Comparison of ENCODE assay signal across 7 mouse cellular contexts in genomic region chr6:117752338-117752737, GRCm38 (mm10).
DNase-seq lines count a peak whose midpoint lies in the region; ATAC-seq and TF ChIP-seq lines count a peak whose summit lies in the region.
"Not testable (repeated sequence)": the region's sequence is repeated elsewhere in the genome, so short reads cannot be mapped to it uniquely, and the experiment has no call there.

No protein-coding gene starts in this region.

- TF ChIP-seq CTCF in Patski (IDR thresholded peaks at IDR 0.05), result peak; percentile 25
- TF ChIP-seq CTCF in forebrain, postnatal 0 days (IDR thresholded peaks at IDR 0.05; ENCODE audit: low read depth), result peak; percentile 33
- peak; percentile 31 for TF ChIP-seq CTCF in heart, adult 2 months (IDR thresholded peaks at IDR 0.05)
- peak; percentile 17; the same call in 1 of the 2 replicates for TF ChIP-seq CTCF in intestine, postnatal 0 days (IDR thresholded peaks at IDR 0.05; ENCODE audit: low read depth)
- peak; percentile 54 for TF ChIP-seq CTCF in layer of hippocampus, adult 2 months (conservative IDR thresholded peaks at IDR 0.05)
- TF ChIP-seq CTCF in midbrain, postnatal 0 days (IDR thresholded peaks at IDR 0.05), result peak; percentile 48

- H3K9me3 ChIP-seq in forebrain, postnatal 0 days (ENCODE audit: low read length); intestine, postnatal 0 days (ENCODE audit: control insufficient read depth); midbrain, postnatal 0 days (ENCODE audit: low read length): not testable (repeated sequence)

- POLR2A ChIA-PET in Patski (lab: Charles Lee), result not testable (repeated sequence)

- H3K36me3 ChIP-seq in forebrain, postnatal 0 days (ENCODE audit: insufficient read depth); heart, adult 2 months (ENCODE audit: control insufficient read depth, insufficient read depth, low read length); intestine, postnatal 0 days (ENCODE audit: control insufficient read depth, insufficient read depth); midbrain, postnatal 0 days (ENCODE audit: insufficient read depth, low read length): not testable (repeated sequence)

- CTCF ChIA-PET in Patski (lab: Charles Lee), result not testable (repeated sequence)

- not testable (repeated sequence) for H3K9ac ChIP-seq in forebrain, postnatal 0 days; heart, adult 2 months (ENCODE audit: low read depth, low read length); intestine, postnatal 0 days (ENCODE audit: low read depth, low read length); midbrain, postnatal 0 days (replicated peaks; ENCODE audit: low read length, poor library complexity, severe bottlenecking)

- H3K79me2 ChIP-seq in heart, adult 2 months (replicated peaks; ENCODE audit: control insufficient read depth, insufficient read depth, low read length), result not testable (repeated sequence)

- H3K4me3 ChIP-seq in forebrain, postnatal 0 days (ENCODE audit: low read depth, low read length); heart, adult 2 months; intestine, postnatal 0 days (ENCODE audit: low read depth, low read length); layer of hippocampus, adult 2 months; midbrain, postnatal 0 days (ENCODE audit: low read depth, low read length): not testable (repeated sequence)

- in situ Hi-C loops in Patski (cut with MboI; ENCODE audit: low pct_unique_long_range_greater_than_20kb), result not testable (repeated sequence)

- not testable (repeated sequence) for H3K27me3 ChIP-seq in Patski; forebrain, postnatal 0 days (ENCODE audit: insufficient read depth, low read length); heart, adult 2 months (ENCODE audit: control insufficient read depth, insufficient read depth, low read length); intestine, postnatal 0 days (replicated peaks; ENCODE audit: control insufficient read depth, insufficient read depth, low read length); midbrain, postnatal 0 days (ENCODE audit: insufficient read depth, low read length)

- TF ChIP-seq EP300 in heart, adult 2 months (IDR thresholded peaks at IDR 0.05; ENCODE audit: insufficient read depth, low read depth, low read length), result not testable (repeated sequence)

- H3K4me2 ChIP-seq in forebrain, postnatal 0 days (ENCODE audit: low read depth); intestine, postnatal 0 days (replicated peaks; ENCODE audit: low read depth); midbrain, postnatal 0 days (ENCODE audit: low read depth, low read length, poor library complexity, severe bottlenecking): not testable (repeated sequence)

- not testable (repeated sequence) for H3K27ac ChIP-seq in forebrain, postnatal 0 days (ENCODE audit: low read depth, low read length); heart, adult 2 months; intestine, postnatal 0 days (ENCODE audit: low read depth, low read length); layer of hippocampus, adult 2 months; midbrain, postnatal 0 days (ENCODE audit: low read depth, low read length)

- intact Hi-C loops in heart, adult 2 months (cut with DNase I), result not testable (repeated sequence)

- H3K4me1 ChIP-seq in forebrain, postnatal 0 days (ENCODE audit: insufficient read depth); heart, adult 2 months (ENCODE audit: control insufficient read depth, insufficient read depth, low read length); intestine, postnatal 0 days (replicated peaks; ENCODE audit: control insufficient read depth, insufficient read depth, low read length); midbrain, postnatal 0 days (ENCODE audit: insufficient read depth, low read length): not testable (repeated sequence)

- TF ChIP-seq POLR2A in heart, adult 2 months (IDR thresholded peaks at IDR 0.05; ENCODE audit: insufficient read depth, low read depth, low read length), result not testable (repeated sequence)

- ATAC-seq in Patski; forebrain, postnatal 0 days; intestine, postnatal 0 days; midbrain, postnatal 0 days (ENCODE audit: low FRiP score): not testable (repeated sequence)

- peak; percentile 28 for DNase-seq in 3T3-L1 (ENCODE audit: low read depth, low spot score)
- not testable (repeated sequence) for DNase-seq in Patski (ENCODE audit: low read depth, low spot score); heart, adult 2 months; layer of hippocampus, adult 2 months (ENCODE audit: low spot score in 2 of 2); midbrain, postnatal 0 days (ENCODE audit: low spot score)
- DNase-seq in forebrain, postnatal 0 days, result peak; percentile 9
